In the genomic region with DNA sequence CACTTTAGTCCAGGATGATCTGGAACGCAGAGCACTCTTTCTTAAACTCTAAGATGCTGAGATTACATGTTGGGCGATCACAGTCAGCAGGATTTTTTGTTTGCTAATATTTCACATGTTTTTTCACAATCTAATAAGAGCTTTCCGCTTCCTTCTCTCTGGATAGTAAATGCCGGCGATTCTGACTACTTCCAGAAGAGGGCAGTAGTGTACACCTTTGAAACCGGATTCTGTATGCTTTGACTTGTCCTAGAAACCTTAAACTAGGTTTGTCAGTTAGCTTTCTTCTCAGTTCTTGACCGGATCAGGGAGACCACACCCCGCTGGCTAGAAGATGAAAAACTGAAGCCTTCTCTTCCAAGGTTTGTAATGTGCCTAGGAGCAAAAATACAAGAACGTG, we compare ENCODE assay signal across 8 mouse cellular contexts. TPM values are rescaled to one million over a fixed set of nuclear protein-coding genes. Genes with fewer than 3 reads are reported as not detected.
DNase-seq lines count a peak whose midpoint lies in the region; TF ChIP-seq lines count a peak whose summit lies in the region.

No protein-coding gene starts in this region.

- H3K4me3 ChIP-seq in gastrocnemius, adult 2 months = no peak overlapping the region
- H3K4me3 ChIP-seq in embryonic facial prominence, embryonic 10.5 days = no peak overlapping the region
- no peak overlapping the region for H3K4me3 ChIP-seq in thymus, adult 2 months (ENCODE audit: control insufficient read depth, insufficient read depth, low read length)

- no peaks in the 10 kb centered on the region for H3K36me3 ChIP-seq in embryonic facial prominence, embryonic 10.5 days (replicated peaks)
- H3K36me3 ChIP-seq in thymus, adult 2 months (ENCODE audit: control insufficient read depth, insufficient read depth, low read length) = no peaks in the 10 kb centered on the region

- H3K27me3 ChIP-seq in embryonic facial prominence, embryonic 10.5 days (replicated peaks; ENCODE audit: low read depth, poor library complexity, severe bottlenecking) = no peaks in the 10 kb centered on the region
- H3K27me3 ChIP-seq in thymus, adult 2 months (ENCODE audit: control insufficient read depth, insufficient read depth, low read length) = no peaks in the 10 kb centered on the region

- H3K9me3 ChIP-seq in embryonic facial prominence, embryonic 10.5 days = no peaks in the 10 kb centered on the region

- WGBS in embryonic facial prominence, embryonic 10.5 days = 14% methylated on average over 9 of the region's 9 CpGs
- 13% methylated on average over 9 of the region's 9 CpGs for WGBS in thymus, adult 2 months

- no peak overlapping the region for H3K27ac ChIP-seq in gastrocnemius, adult 2 months
- H3K27ac ChIP-seq in embryonic facial prominence, embryonic 10.5 days (replicated peaks) = no peak overlapping the region
- H3K27ac ChIP-seq in thymus, adult 2 months (ENCODE audit: control insufficient read depth, insufficient read depth, low read length) = no peak overlapping the region

- intact Hi-C loops in gastrocnemius, adult 2 months (cut with DNase I) = loop anchor here (1.0 to 10.0 kb wide), 2 partner anchors 20 to 870 kb away; partner anchors contain the start of gene Dhrs7

- peak; percentile 55 for DNase-seq in gastrocnemius, adult 2 months
- DNase-seq in gastrocnemius, postnatal 25 days = no peak
- peak; percentile 83 for DNase-seq in 416B (ENCODE audit: low read depth)
- peak; percentile 80 for DNase-seq in ZHBTc4 (ENCODE audit: low read depth, low spot score)
- DNase-seq in embryonic facial prominence, embryonic 10.5 days (ENCODE audit: low spot score) = peak; percentile 73
- peak; percentile 72 for DNase-seq in layer of hippocampus, adult 11-12 months (ENCODE audit: low spot score)
- peak; percentile 76 for DNase-seq in lung, postnatal 25 days (ENCODE audit: low spot score)
- DNase-seq in thymus, adult 2 months = peak; percentile 67

- peaks cover 53% of the 10 kb centered on the region for H3K4me1 ChIP-seq in embryonic facial prominence, embryonic 10.5 days
- H3K4me1 ChIP-seq in thymus, adult 2 months (replicated peaks; ENCODE audit: control insufficient read depth, insufficient read depth, low read length) = peaks cover 7% of the 10 kb centered on the region

- no peak for TF ChIP-seq POLR2A in thymus, adult 2 months (IDR thresholded peaks at IDR 0.05; ENCODE audit: control insufficient read depth, extremely low read depth, insufficient read depth, low read length, poor library complexity)

- peak; percentile 85 for TF ChIP-seq CTCF in gastrocnemius, adult 2 months (IDR thresholded peaks at IDR 0.05)
- no peak for TF ChIP-seq CTCF in thymus, adult 2 months (IDR thresholded peaks at IDR 0.05; ENCODE audit: borderline replicate concordance, control insufficient read depth, extremely low read depth, insufficient read depth, low read length, poor library complexity)

RNA-seq across cellular contexts. Expression of gene Tmem30b, which starts 11.6 kb away (rescaled TPM):
- under 1 TPM; 0.26 to 0.50 TPM for total RNA-seq in gastrocnemius, adult 2 months (2021)
- total RNA-seq in gastrocnemius, postnatal 25 days (2021) = under 1 TPM; 0.21 to 0.46 TPM
- 8.1 and 11.0 TPM in 2 replicates for polyA plus RNA-seq in embryonic facial prominence, embryonic 10.5 days (2016; fragmentation: Nextera tagmentation; extraction: Ambion mirVana)
- polyA plus RNA-seq in thymus, adult 2 months (2012; rRNA removed) = 4.1 and 4.3 TPM in 2 replicates

RNA-seq across cellular contexts. Expression of gene Prkch, which starts 50.0 kb away (rescaled TPM):
- 1 to 10 TPM; 5.5 to 7.6 TPM for total RNA-seq in gastrocnemius, adult 2 months (2021)
- total RNA-seq in gastrocnemius, postnatal 25 days (2021) = 1 to 10 TPM; 5.0 to 6.9 TPM
- 6.7 and 6.9 TPM in 2 replicates for polyA plus RNA-seq in embryonic facial prominence, embryonic 10.5 days (2016; fragmentation: Nextera tagmentation; extraction: Ambion mirVana)
- polyA plus RNA-seq in thymus, adult 2 months (2012; rRNA removed) = 43.1 and 45.5 TPM in 2 replicates
